Mouse (Mus musculus) limb, embryonic 11.5 days (tissue): ENCODE results near the gene Banf2. TPM values are rescaled to one million over a fixed set of nuclear protein-coding genes. Genes with fewer than 3 reads are reported as not detected.

ENCODE experiments used
- ATAC-seq: fragments of 200-750 bp; cut with Nextera tagmentation; 2 replicates; pipeline ENCODE4 v1.8.0; 2017; ENCODE audit warnings: low read depth; ENCODE audit not compliant: insufficient number of reproducible peaks, low FRiP score, low TSS enrichment
- DNase-seq: peaks from one replicate; pipeline ENCODE4 v3.0.0-alpha.2; 2015; ENCODE audit warnings: low spot score
- H3K27ac ChIP-seq: fragments of 300-500 bp; sonication (generic); replicated peaks from 2 replicates; pipeline ENCODE4 v1.5.1; 2014; ENCODE audit warnings: low read depth, mild to moderate bottlenecking, low read length
- H3K27me3 ChIP-seq: fragments of 300-500 bp; sonication (generic); 2 replicates; pipeline ENCODE4 v1.6.1; 2014; ENCODE audit warnings: mild to moderate bottlenecking, low read length, mixed read lengths; ENCODE audit not compliant: control insufficient read depth, insufficient read depth
- H3K36me3 ChIP-seq: fragments of 300-500 bp; sonication (generic); 2 replicates; pipeline ENCODE4 v1.6.1; 2014; ENCODE audit warnings: mild to moderate bottlenecking, low read length, moderate library complexity, mixed read lengths; ENCODE audit not compliant: control insufficient read depth, insufficient read depth
- H3K4me1 ChIP-seq: fragments of 300-500 bp; sonication (generic); 2 replicates; pipeline ENCODE4 v1.6.1; 2014; ENCODE audit warnings: low read length, mixed read lengths; ENCODE audit not compliant: control insufficient read depth, insufficient read depth
- H3K4me2 ChIP-seq: fragments of 300-500 bp; sonication (generic); 2 replicates; pipeline ENCODE4 v1.6.1; 2014; ENCODE audit warnings: low read depth, mild to moderate bottlenecking, moderate library complexity; ENCODE audit not compliant: severe bottlenecking
- H3K4me3 ChIP-seq: fragments of 300-500 bp; sonication (generic); 2 replicates; pipeline ENCODE4 v1.5.1; 2014; ENCODE audit warnings: low read depth, low read length
- H3K9ac ChIP-seq: fragments of 300-500 bp; sonication (generic); 2 replicates; pipeline ENCODE4 v1.6.1; 2014; ENCODE audit warnings: mild to moderate bottlenecking, low read length
- H3K9me3 ChIP-seq: fragments of 300-500 bp; sonication (generic); 2 replicates; pipeline ENCODE4 v1.6.1; 2016; ENCODE audit warnings: low read length; ENCODE audit not compliant: control insufficient read depth
- WGBS: fragments of 180-500 bp; shearing (Covaris S2); extraction: QIAGEN DNeasy Blood & Tissue Kit; methylation state at CpG from one replicate; pipeline ENCODE4 v1.1.7; 2014; 5-methylcytosine and 5-hydroxymethylcytosine counted together
- polyA plus RNA-seq: library from polyadenylated mRNA; unstranded; fragments of >200 nt; fragmentation: Nextera tagmentation; extraction: Ambion mirVana; gene quantifications from 2 replicates; pipeline ENCODE4 v1.2.1, GENCODE M21; 2014

Gene Banf2
- polyA plus RNA-seq, 1 experiment from 2014 or later = not detected

GRCm38 (mm10) chr2:144014051-144014450 is 18.8 kb upstream of the Banf2 start:
- no peak overlapping the region for H3K4me3 ChIP-seq
- no peaks in the 10 kb centered on the region for H3K27me3 ChIP-seq
- no peak overlapping the region for H3K9ac ChIP-seq
- H3K27ac ChIP-seq = no peak overlapping the region
- no peak for DNase-seq
- no peaks in the 10 kb centered on the region for H3K36me3 ChIP-seq
- peaks cover 2% of the 10 kb centered on the region; the same call in 1 of the 2 replicates for H3K4me1 ChIP-seq
- no peak for ATAC-seq
- H3K4me2 ChIP-seq = no peak overlapping the region
- H3K9me3 ChIP-seq = no peaks in the 10 kb centered on the region
- WGBS = 84% methylated on average over 11 of the region's 11 CpGs

- ATAC-seq (no peak), DNase-seq (no peak)
- Histone ChIP-seq H3K27me3 (no peaks in the 10 kb centered on the region), H3K9me3 (no peaks in the 10 kb centered on the region), H3K27ac (no peak overlapping the region), H3K4me2 (no peak overlapping the region), H3K4me1 (peaks cover 2% of the 10 kb centered on the region; the same call in 1 of the 2 replicates), H3K9ac (no peak overlapping the region), H3K4me3 (no peak overlapping the region), H3K36me3 (no peaks in the 10 kb centered on the region)
- WGBS = 72% methylated on average over 5 of the region's 5 CpGs
These were observed 18.4 kb upstream of the Banf2 start for GRCm38 (mm10) chr2:144014481-144014880.

DNA sequence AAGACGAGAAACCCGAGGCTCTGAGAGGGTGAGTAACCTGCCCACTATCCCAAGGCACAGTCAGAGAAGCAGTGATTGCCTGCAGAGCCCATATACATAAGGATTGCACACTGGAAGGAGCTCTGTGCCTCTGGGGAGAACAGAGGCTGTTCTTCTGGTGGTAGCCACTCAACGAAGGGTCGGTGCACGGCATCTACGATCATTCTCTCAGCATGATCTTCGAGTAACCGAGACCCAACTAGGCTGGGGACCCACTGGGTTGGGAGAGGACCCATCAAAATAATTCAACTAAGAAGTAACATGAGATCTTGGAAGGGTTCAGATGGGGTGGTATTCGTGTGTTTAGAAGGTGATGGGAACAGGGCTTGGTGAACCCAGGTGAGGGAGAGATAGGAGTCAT is 17.0 kb upstream of the Banf2 start:
- H3K4me2 ChIP-seq = no peak overlapping the region
- ATAC-seq = no peak

GRCm38 (mm10) chr2:144019971-144020370 is 12.9 kb upstream of the Banf2 start:
- H3K4me1 ChIP-seq = peaks cover 3% of the 10 kb centered on the region; the same call in 1 of the 2 replicates
- no peak overlapping the region for H3K27ac ChIP-seq
- H3K36me3 ChIP-seq = no peaks in the 10 kb centered on the region
- H3K9ac ChIP-seq = no peak overlapping the region
- WGBS = 70% methylated on average over 2 of the region's 2 CpGs
- H3K4me2 ChIP-seq = no peak overlapping the region
- no peak overlapping the region for H3K4me3 ChIP-seq
- ATAC-seq (no peak), DNase-seq (no peak)
- H3K9me3 ChIP-seq = no peaks in the 10 kb centered on the region
- no peaks in the 10 kb centered on the region for H3K27me3 ChIP-seq

More for the DNA sequence above, 17.0 kb upstream of the Banf2 start:
- WGBS = 83% methylated on average over 9 of the region's 9 CpGs
- Histone ChIP-seq H3K36me3 (no peaks in the 10 kb centered on the region), H3K4me1 (no peaks in the 10 kb centered on the region), H3K9ac (no peak overlapping the region), H3K9me3 (no peaks in the 10 kb centered on the region), H3K27me3 (no peaks in the 10 kb centered on the region), H3K4me3 (no peak overlapping the region), H3K27ac (no peak overlapping the region)
- DNase-seq = no peak

DNA sequence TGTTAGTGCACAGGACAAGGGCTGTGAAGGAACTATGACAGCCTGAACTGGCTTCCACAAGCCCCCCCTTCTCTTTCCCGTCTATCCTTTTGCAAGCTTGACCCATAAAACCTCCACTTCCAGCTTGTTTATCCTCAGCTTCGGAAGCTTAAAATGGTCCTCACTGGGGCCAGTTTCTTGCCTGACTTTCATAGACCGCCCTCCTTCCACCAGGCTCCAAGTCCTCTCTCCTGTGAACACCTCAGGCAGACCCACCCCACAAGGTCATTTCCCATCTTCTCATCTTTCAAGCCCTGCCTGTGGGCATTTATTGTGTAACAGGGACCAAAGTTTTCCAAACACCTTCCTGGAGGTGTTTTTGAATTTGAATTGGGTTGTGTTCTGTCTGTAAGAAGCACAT is 10.4 kb upstream of the Banf2 start:
- Histone ChIP-seq H3K36me3 (no peaks in the 10 kb centered on the region), H3K4me3 (no peak overlapping the region), H3K27me3 (no peaks in the 10 kb centered on the region), H3K27ac (no peak overlapping the region), H3K4me2 (no peak overlapping the region), H3K9me3 (no peaks in the 10 kb centered on the region), H3K4me1 (peaks cover 3% of the 10 kb centered on the region; the same call in 1 of the 2 replicates), H3K9ac (no peak overlapping the region)
- DNase-seq (no peak), ATAC-seq (no peak)
- 61% methylated on average over 3 of the region's 3 CpGs for WGBS

DNA sequence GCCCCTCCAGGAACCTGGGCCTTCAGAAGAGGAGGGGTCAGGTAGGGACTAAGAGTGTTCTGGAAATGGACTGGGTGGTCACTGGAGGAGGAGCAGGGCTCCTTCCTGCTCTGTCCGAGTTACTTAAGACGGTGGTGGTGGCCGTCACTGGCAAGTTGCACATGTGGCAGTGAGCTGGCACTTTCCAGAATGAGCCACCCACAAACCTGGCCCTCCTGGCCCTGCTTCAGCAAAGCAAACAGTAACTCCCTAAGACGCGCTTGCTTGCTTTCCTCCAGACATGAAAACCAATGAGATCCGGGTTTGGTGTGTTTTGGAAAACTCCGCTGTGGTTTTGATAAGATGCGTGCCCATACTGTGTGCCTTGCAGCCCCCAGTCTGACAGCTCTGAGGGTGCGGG is 7.5 kb upstream of the Banf2 start:
- ATAC-seq = no peak
- Histone ChIP-seq H3K27ac (no peak overlapping the region), H3K4me3 (no peak overlapping the region), H3K9me3 (no peaks in the 10 kb centered on the region), H3K9ac (no peak overlapping the region), H3K4me2 (no peak overlapping the region), H3K27me3 (no peaks in the 10 kb centered on the region), H3K36me3 (no peaks in the 10 kb centered on the region), H3K4me1 (peaks cover 3% of the 10 kb centered on the region; the same call in 1 of the 2 replicates)
- WGBS = 89% methylated on average over 9 of the region's 9 CpGs
- DNase-seq = no peak

DNA sequence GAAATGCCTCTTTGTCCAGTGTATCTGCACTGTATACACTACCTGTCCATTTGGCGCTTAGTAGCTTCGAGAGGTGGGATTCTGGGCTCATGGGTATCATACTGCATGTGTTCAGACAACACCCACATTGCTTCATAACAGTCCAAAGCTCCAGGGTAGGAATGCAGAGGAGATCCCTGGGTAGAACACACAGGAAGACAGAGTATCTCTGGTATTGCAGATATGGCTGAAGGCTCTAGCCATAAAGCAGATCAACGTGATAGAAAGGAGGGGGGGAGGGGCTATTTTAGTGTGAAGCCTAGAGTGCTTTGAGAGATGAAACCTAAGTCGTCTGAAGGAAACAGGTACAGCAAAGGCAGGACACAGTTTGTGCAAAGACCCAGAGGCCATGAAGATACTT is 6.4 kb upstream of the Banf2 start:
- DNase-seq (no peak), ATAC-seq (no peak)
- Histone ChIP-seq H3K4me1 (peaks cover 3% of the 10 kb centered on the region; the same call in 1 of the 2 replicates), H3K4me3 (no peak overlapping the region), H3K9ac (no peak overlapping the region), H3K9me3 (no peaks in the 10 kb centered on the region), H3K27me3 (no peaks in the 10 kb centered on the region), H3K4me2 (no peak overlapping the region), H3K36me3 (no peaks in the 10 kb centered on the region), H3K27ac (no peak overlapping the region)
- WGBS = 73% methylated on average over 4 of the region's 4 CpGs

DNA sequence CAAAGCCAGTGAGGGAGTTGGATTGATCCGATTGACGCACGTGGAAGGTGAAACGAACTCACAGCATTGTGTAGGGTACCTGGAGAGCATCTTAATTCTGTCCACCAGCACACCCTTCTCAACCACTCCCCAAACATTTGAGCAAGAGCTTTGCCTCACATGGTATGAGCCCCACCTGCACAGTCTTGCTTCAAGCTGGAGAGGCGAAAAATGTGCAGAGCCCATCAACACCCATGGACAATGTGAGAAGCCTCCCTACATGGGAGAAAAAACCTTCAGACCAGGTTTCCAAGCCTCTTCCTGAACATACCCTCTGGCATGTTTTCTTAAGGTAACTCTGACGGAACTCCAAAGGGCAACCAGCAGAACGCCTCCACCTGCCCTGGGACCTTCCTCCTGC is 2.1 kb upstream of the Banf2 start:
- ATAC-seq (no peak), DNase-seq (no peak)
- Histone ChIP-seq H3K4me3 (no peak overlapping the region), H3K36me3 (no peaks in the 10 kb centered on the region), H3K27me3 (no peaks in the 10 kb centered on the region), H3K4me2 (no peak overlapping the region), H3K9ac (no peak overlapping the region), H3K9me3 (no peaks in the 10 kb centered on the region), H3K27ac (no peak overlapping the region), H3K4me1 (no peaks in the 10 kb centered on the region)
- 88% methylated on average over 7 of the region's 7 CpGs for WGBS

DNA sequence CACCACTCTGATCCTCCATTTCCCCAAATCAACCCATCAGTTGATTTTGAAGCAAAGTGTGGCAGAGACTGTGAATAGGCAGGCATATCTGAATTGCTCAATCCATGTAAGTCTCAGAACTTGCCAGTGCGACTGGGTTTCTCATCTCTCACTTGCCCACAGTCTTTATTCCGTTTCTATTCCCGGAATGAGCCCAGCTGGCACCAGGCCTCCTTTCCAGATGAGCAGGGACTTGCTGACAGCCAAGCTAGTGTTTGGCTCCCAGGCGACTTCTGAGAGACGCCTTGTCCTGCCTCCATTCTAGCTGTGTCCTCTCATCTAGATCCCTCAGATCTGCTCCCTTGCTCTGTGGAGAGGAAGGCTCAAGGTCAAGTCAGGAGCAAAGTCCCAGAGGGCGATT is 11.9 kb downstream of the Banf2 start:
- DNase-seq (no peak), ATAC-seq (no peak)
- Histone ChIP-seq H3K27ac (no peak overlapping the region), H3K9ac (no peak overlapping the region), H3K9me3 (0 out of 2 replicates have a peak, but pooled peaks cover 4% of the 10 kb centered on the region), H3K4me3 (no peak overlapping the region), H3K4me2 (no peak overlapping the region), H3K4me1 (no peaks in the 10 kb centered on the region), H3K27me3 (no peaks in the 10 kb centered on the region), H3K36me3 (no peaks in the 10 kb centered on the region)
- WGBS = 86% methylated on average over 6 of the region's 6 CpGs
